Mouse (Mus musculus) heart, embryonic 11.5 days (tissue): Measurements from ENCODE around the gene Mdga2. TPM values are rescaled to one million over a fixed set of nuclear protein-coding genes. Genes with fewer than 3 reads are reported as not detected.

Experiments used
- ATAC-seq: fragments of 200-750 bp; cut with Nextera tagmentation; replicated peaks from 2 replicates; pipeline ENCODE4 v1.8.0; 2017; ENCODE audit warnings: moderate library complexity; ENCODE audit not compliant: insufficient number of reproducible peaks, low FRiP score, low TSS enrichment
- H3K27ac ChIP-seq: fragments of 300-500 bp; sonication (generic); 2 replicates; pipeline ENCODE4 v1.5.1; 2014; ENCODE audit warnings: mild to moderate bottlenecking, low read depth, low read length
- H3K27me3 ChIP-seq: fragments of 300-500 bp; sonication (generic); 2 replicates; pipeline ENCODE4 v1.6.1; 2014; ENCODE audit warnings: mild to moderate bottlenecking, low read length, mixed read lengths; ENCODE audit not compliant: control insufficient read depth, insufficient read depth
- H3K36me3 ChIP-seq: fragments of 300-500 bp; sonication (generic); 2 replicates; pipeline ENCODE4 v1.6.1; 2014; ENCODE audit warnings: mild to moderate bottlenecking, low read length, moderate library complexity, mixed read lengths; ENCODE audit not compliant: control insufficient read depth, insufficient read depth
- H3K4me1 ChIP-seq: fragments of 300-500 bp; sonication (generic); 2 replicates; pipeline ENCODE4 v1.6.1; 2014; ENCODE audit warnings: low read length; ENCODE audit not compliant: control insufficient read depth, insufficient read depth
- H3K4me2 ChIP-seq: fragments of 300-500 bp; sonication (generic); 2 replicates; pipeline ENCODE4 v1.6.1; 2014; ENCODE audit warnings: mild to moderate bottlenecking, moderate library complexity
- H3K4me3 ChIP-seq: fragments of 300-500 bp; sonication (generic); 2 replicates; pipeline ENCODE4 v1.5.1; 2014; ENCODE audit warnings: low read depth, low read length
- H3K9ac ChIP-seq: fragments of 300-500 bp; sonication (generic); 2 replicates; pipeline ENCODE4 v1.6.1; 2014; ENCODE audit warnings: mild to moderate bottlenecking, low read depth, low read length, moderate library complexity
- H3K9me3 ChIP-seq: fragments of 300-500 bp; sonication (generic); replicated peaks from 2 replicates; pipeline ENCODE4 v1.6.1; 2016; ENCODE audit warnings: low read length; ENCODE audit not compliant: control insufficient read depth
- WGBS: fragments of 180-500 bp; shearing (Covaris S2); extraction: QIAGEN DNeasy Blood & Tissue Kit; methylation state at CpG from one replicate; pipeline ENCODE4 v1.1.7; 2014; ENCODE audit not compliant: insufficient replicate concordance; 5-methylcytosine and 5-hydroxymethylcytosine counted together
- polyA plus RNA-seq: library from polyadenylated mRNA; unstranded; fragments of >200 nt; fragmentation: Nextera tagmentation; extraction: Ambion mirVana; gene quantifications from 2 replicates; pipeline ENCODE4 v1.2.1, GENCODE M21; 2014

Gene Mdga2
- polyA plus RNA-seq, 1 experiment from 2014 or later, result 0.37 TPM

GRCm38 (mm10) chr12:66889276-66889675 lies 333.1 kb downstream of the Mdga2 start:
- H3K27me3 ChIP-seq, result no peaks in the 10 kb centered on the region
- H3K4me1 ChIP-seq, result no peaks in the 10 kb centered on the region
- no peak overlapping the region for H3K4me2 ChIP-seq
- no peaks in the 10 kb centered on the region for H3K9me3 ChIP-seq
- H3K4me3 ChIP-seq, result no peak overlapping the region
- no peak for ATAC-seq
- 84% methylated on average over 3 of the region's 3 CpGs for WGBS
- H3K9ac ChIP-seq, result no peak overlapping the region
- no peaks in the 10 kb centered on the region for H3K36me3 ChIP-seq
- H3K27ac ChIP-seq, result no peak overlapping the region

DNA sequence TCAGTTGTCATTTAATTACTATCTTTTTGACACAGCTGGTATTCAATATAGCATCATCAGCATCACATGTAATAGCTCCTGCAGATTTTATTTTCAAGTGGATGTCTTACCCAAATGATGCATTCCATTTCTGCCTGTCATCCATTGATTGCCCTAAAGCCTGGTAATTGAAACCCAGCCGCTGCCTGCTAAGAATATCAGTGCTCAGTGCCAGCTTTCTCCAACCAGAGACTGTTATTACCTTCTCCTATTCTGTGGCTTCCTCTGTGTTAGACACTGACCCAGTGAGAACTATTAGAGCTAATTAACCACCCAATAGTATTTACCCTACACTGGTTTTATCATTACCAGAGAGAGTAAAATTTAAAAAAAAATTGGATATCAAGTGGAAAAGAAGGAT lies 333.7 kb downstream of the Mdga2 start:
- 81% methylated on average over 1 of the region's 1 CpGs for WGBS
- no peak overlapping the region for H3K4me3 ChIP-seq
- no peak overlapping the region for H3K9ac ChIP-seq
- no peaks in the 10 kb centered on the region for H3K4me1 ChIP-seq
- no peak overlapping the region for H3K4me2 ChIP-seq
- no peaks in the 10 kb centered on the region for H3K36me3 ChIP-seq
- no peaks in the 10 kb centered on the region for H3K9me3 ChIP-seq
- no peak for ATAC-seq
- no peak overlapping the region for H3K27ac ChIP-seq
- no peaks in the 10 kb centered on the region for H3K27me3 ChIP-seq

- 82% methylated on average over 3 of the region's 3 CpGs for WGBS
- Histone ChIP-seq H3K9ac (no peak overlapping the region), H3K27me3 (no peaks in the 10 kb centered on the region), H3K9me3 (no peaks in the 10 kb centered on the region), H3K4me1 (no peaks in the 10 kb centered on the region), H3K4me3 (no peak overlapping the region), H3K27ac (no peak overlapping the region), H3K36me3 (no peaks in the 10 kb centered on the region), H3K4me2 (no peak overlapping the region)
- no peak for ATAC-seq
Measured at GRCm38 (mm10) chr12:66866199-66866598, 356.1 kb downstream of the Mdga2 start.

DNA sequence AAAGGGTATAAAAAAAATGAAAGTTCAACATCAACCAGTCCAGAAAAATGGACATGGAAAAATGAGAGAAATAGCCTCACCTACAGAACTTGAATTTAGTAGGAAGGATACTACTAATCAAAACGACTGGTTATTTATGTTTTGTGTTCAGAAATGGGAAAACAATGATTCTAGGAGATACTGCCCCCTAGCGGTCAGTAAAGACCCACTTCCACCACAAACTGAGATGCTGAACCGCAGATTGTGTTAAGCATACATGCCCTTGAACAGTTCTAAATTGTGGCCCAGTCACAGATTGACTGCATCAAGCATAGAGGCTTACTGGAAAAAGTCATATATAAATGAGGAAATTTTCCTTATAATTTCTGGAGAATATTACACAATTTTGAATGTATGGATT lies 369.2 kb downstream of the Mdga2 start:
- ATAC-seq, result no peak
- H3K27me3 ChIP-seq, result no peaks in the 10 kb centered on the region
- no peak overlapping the region for H3K27ac ChIP-seq
- no peak overlapping the region for H3K4me3 ChIP-seq
- no peaks in the 10 kb centered on the region for H3K36me3 ChIP-seq
- H3K4me1 ChIP-seq, result no peaks in the 10 kb centered on the region
- no peak overlapping the region for H3K9ac ChIP-seq
- no peaks in the 10 kb centered on the region for H3K9me3 ChIP-seq
- no peak overlapping the region for H3K4me2 ChIP-seq
- 13% methylated on average over 3 of the region's 3 CpGs for WGBS

GRCm38 (mm10) chr12:66840336-66840735 lies 382.0 kb downstream of the Mdga2 start:
- Histone ChIP-seq H3K36me3 (no peaks in the 10 kb centered on the region), H3K4me2 (no peak overlapping the region)

GRCm38 (mm10) chr12:66755653-66756052 lies 466.7 kb downstream of the Mdga2 start:
- H3K4me3 ChIP-seq, result no peak overlapping the region
- no peak overlapping the region for H3K4me2 ChIP-seq
- H3K4me1 ChIP-seq, result no peaks in the 10 kb centered on the region
- H3K9me3 ChIP-seq, result no peaks in the 10 kb centered on the region
- no peak for ATAC-seq
- no peaks in the 10 kb centered on the region for H3K36me3 ChIP-seq
- H3K27me3 ChIP-seq, result no peaks in the 10 kb centered on the region
- no peak overlapping the region for H3K27ac ChIP-seq
- H3K9ac ChIP-seq, result no peak overlapping the region

More at GRCm38 (mm10) chr12:66840336-66840735, 382.0 kb downstream of the Mdga2 start:
- Histone ChIP-seq H3K4me1 (no peaks in the 10 kb centered on the region), H3K4me3 (no peak overlapping the region), H3K9me3 (no peaks in the 10 kb centered on the region), H3K9ac (no peak overlapping the region), H3K27ac (no peak overlapping the region), H3K27me3 (no peaks in the 10 kb centered on the region)
- 58% methylated on average over 3 of the region's 3 CpGs for WGBS
- no peak for ATAC-seq

DNA sequence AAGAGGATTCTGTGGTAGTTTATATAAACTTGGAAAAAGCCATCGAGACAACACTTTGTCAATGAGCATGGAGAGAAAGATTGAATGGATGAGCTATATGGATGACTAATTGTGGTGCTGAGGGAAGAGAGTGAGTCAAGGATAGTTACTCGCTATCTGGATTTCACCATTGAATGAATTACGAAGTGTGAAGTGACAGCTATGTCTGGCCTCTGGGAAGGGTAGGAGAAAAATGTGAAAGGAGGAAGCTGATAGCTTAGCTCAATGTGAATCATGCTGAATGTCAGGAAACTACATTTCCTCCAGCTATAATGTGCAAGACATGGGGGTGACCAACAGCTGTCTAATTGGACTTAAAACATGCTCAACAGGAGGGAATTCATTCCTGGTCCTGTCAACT lies 487.8 kb downstream of the Mdga2 start:
- Histone ChIP-seq H3K4me3 (no peak overlapping the region), H3K4me1 (no peaks in the 10 kb centered on the region), H3K4me2 (no peak overlapping the region), H3K27ac (no peak overlapping the region), H3K27me3 (no peaks in the 10 kb centered on the region), H3K36me3 (no peaks in the 10 kb centered on the region), H3K9me3 (no peaks in the 10 kb centered on the region), H3K9ac (no peak overlapping the region)
- WGBS, result 38% methylated on average over 3 of the region's 3 CpGs
- ATAC-seq, result no peak; the same call in 1 of the 2 replicates

DNA sequence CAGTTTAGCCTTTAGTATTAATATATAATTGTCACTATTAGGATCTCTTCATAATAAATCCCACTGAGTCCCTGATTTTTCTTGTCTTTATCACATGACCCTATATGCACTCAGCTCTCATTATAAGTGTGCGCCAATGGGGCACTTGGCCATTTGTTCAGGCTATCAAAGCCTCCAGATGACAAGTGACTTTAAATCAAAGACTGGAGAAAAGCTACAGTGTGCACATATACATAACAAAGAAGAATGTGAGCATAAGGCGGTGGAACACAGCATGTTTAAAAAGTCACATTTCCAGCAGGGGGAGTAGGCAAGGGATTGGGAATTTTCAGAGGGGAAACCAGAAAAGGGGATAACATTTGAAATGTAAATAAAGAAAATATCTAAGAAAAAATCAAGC lies 497.9 kb downstream of the Mdga2 start:
- no peaks in the 10 kb centered on the region for H3K9me3 ChIP-seq
- no peak overlapping the region for H3K27ac ChIP-seq
- ATAC-seq, result no peak
- H3K27me3 ChIP-seq, result no peaks in the 10 kb centered on the region
- no peak overlapping the region for H3K9ac ChIP-seq
- H3K4me1 ChIP-seq, result no peaks in the 10 kb centered on the region
- H3K36me3 ChIP-seq, result no peaks in the 10 kb centered on the region
- 78% methylated on average over 2 of the region's 2 CpGs for WGBS
- H3K4me2 ChIP-seq, result no peak overlapping the region
- H3K4me3 ChIP-seq, result no peak overlapping the region

- no peak overlapping the region for H3K4me2 ChIP-seq
Measured at GRCm38 (mm10) chr12:66708334-66708733, 514.0 kb downstream of the Mdga2 start.

More at GRCm38 (mm10) chr12:66708334-66708733, 514.0 kb downstream of the Mdga2 start:
- 74% methylated on average over 10 of the region's 10 CpGs for WGBS
- no peaks in the 10 kb centered on the region for H3K27me3 ChIP-seq
- no peak for ATAC-seq
- H3K27ac ChIP-seq, result no peak overlapping the region
- no peak overlapping the region for H3K4me3 ChIP-seq
- no peaks in the 10 kb centered on the region for H3K4me1 ChIP-seq
- no peaks in the 10 kb centered on the region for H3K36me3 ChIP-seq
- no peak overlapping the region for H3K9ac ChIP-seq
- no peaks in the 10 kb centered on the region for H3K9me3 ChIP-seq
